Mouse (Mus musculus) lung, postnatal 0 days (tissue): ENCODE data around the gene Syne2. TPM values are rescaled to one million over a fixed set of nuclear protein-coding genes. Genes with fewer than 3 reads are reported as not detected.
A peak's percentile ranks its signal among the peaks of the same experiment; 100 is the strongest.

Experiments
- ATAC-seq: fragments of 200-750 bp; cut with Nextera tagmentation; 2 replicates; pipeline ENCODE4 v1.8.0; 2017; ENCODE audit warnings: moderate library complexity
- DNase-seq: peaks from one replicate; pipeline ENCODE4 v3.0.0-alpha.2; 2016; ENCODE audit warnings: low spot score
- H3K27ac ChIP-seq: fragments of 300-500 bp; sonication (generic); 2 replicates; pipeline ENCODE4 v1.5.1; 2014; ENCODE audit warnings: antibody characterized with exemption, mild to moderate bottlenecking, low read length, mixed read lengths
- H3K27me3 ChIP-seq: fragments of 300-500 bp; sonication (generic); replicated peaks from 2 replicates; pipeline ENCODE4 v1.6.1; 2014; ENCODE audit warnings: low read length, mixed read lengths; ENCODE audit not compliant: insufficient read depth
- H3K36me3 ChIP-seq: fragments of 300-500 bp; sonication (generic); 2 replicates; pipeline ENCODE4 v1.6.1; 2014; ENCODE audit warnings: low read length, mixed read lengths; ENCODE audit not compliant: insufficient read depth
- H3K4me1 ChIP-seq: fragments of 300-500 bp; sonication (generic); 2 replicates; pipeline ENCODE4 v1.6.1; 2014; ENCODE audit warnings: antibody characterized with exemption, low read depth, low read length, mixed read lengths; ENCODE audit not compliant: insufficient read depth
- H3K4me2 ChIP-seq: fragments of 300-500 bp; sonication (generic); replicated peaks from 2 replicates; pipeline ENCODE4 v1.6.1; 2014; ENCODE audit warnings: low read depth, mild to moderate bottlenecking, low read length, moderate library complexity, mixed read lengths
- H3K4me3 ChIP-seq: fragments of 300-500 bp; sonication (generic); 2 replicates; pipeline ENCODE4 v1.5.1; 2014; ENCODE audit warnings: low read depth, low read length
- H3K9ac ChIP-seq: fragments of 300-500 bp; sonication (generic); replicated peaks from 2 replicates; pipeline ENCODE4 v1.6.1; 2014; ENCODE audit warnings: low read depth, mild to moderate bottlenecking
- H3K9me3 ChIP-seq: fragments of 300-500 bp; sonication (generic); 2 replicates; pipeline ENCODE4 v1.6.1; 2016; ENCODE audit warnings: low read length, mixed read lengths
- CTCF ChIP-seq: IDR thresholded peaks from 2 replicates; pipeline ENCODE4 v1.5.1; 2016; ENCODE audit warnings: antibody characterized with exemption, mild to moderate bottlenecking
- EP300 ChIP-seq: IDR thresholded peaks from 2 replicates; pipeline ENCODE4 v1.6.1; 2016; ENCODE audit warnings: antibody characterized with exemption, mild to moderate bottlenecking, control low read depth
- WGBS: fragments of 180-500 bp; shearing (Covaris S2); extraction: QIAGEN DNeasy Blood & Tissue Kit; methylation state at CpG from one replicate; pipeline ENCODE4 v1.1.7; 2014; 5-methylcytosine and 5-hydroxymethylcytosine counted together
- polyA plus RNA-seq: library from polyadenylated mRNA; unstranded; fragments of >200 nt; fragmentation: Nextera tagmentation; extraction: Ambion mirVana; gene quantifications from 2 replicates; pipeline ENCODE4 v1.2.1, GENCODE M21; 2015

Syne2 gene
- 41.8 and 57.7 TPM in 2 replicates for polyA plus RNA-seq

DNA sequence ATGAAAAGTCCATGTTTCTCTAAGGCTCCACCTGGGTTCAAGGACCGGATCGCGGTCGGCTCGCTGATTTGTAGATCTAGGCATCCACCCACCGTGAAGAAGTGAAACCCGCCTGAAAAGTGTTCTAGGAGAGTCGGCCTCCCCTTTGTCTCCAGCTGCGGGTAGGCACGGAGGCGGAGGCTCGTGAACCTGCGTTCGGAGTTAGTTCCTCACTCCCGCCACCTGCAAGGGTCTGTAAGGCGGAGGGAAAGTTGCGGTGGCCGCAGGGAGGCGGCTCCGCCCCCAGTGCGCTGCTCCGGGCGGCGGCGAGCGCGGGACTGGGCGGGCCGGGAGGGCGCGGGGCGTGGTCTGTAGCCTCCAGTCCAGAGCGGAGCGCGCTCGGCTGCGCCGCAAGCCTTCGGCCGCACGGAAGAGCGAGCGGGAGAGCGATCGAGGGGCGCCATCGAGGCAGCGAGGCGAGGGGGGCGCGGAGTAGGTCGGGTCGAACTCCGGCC, at the start of gene Syne2:
Syne2 (plus strand) TSS at position 176 of the 494 bp plus-strand sequence.
- Histone ChIP-seq H3K9ac (peak within 1 kb of the TSS; percentile 72), H3K36me3 (no peaks in the 10 kb centered on the region), H3K4me2 (peak within 1 kb of the TSS; percentile 86), H3K27ac (peak within 1 kb of the TSS; percentile 83), H3K4me1 (peaks cover 14% of the 10 kb centered on the region; the same call in 1 of the 2 replicates), H3K27me3 (no peaks in the 10 kb centered on the region), H3K4me3 (peak within 1 kb of the TSS; percentile 88), H3K9me3 (no peaks in the 10 kb centered on the region)
- WGBS: under 1% methylated on average over 42 of the region's 54 CpGs
- ATAC-seq (peak; percentile 96), DNase-seq (peak; percentile 90)
- TF ChIP-seq EP300 (no peak), CTCF (peak; percentile 21; the same call in 1 of the 2 replicates)

- no peak overlapping the region for H3K4me2 ChIP-seq
- H3K9ac ChIP-seq: no peak overlapping the region
- no peak overlapping the region for H3K4me3 ChIP-seq
- no peak for DNase-seq
- H3K27ac ChIP-seq: no peak overlapping the region
- no peaks in the 10 kb centered on the region for H3K4me1 ChIP-seq
- H3K27me3 ChIP-seq: no peaks in the 10 kb centered on the region
- ATAC-seq: no peak
- TF ChIP-seq EP300: no peak
- no peak for TF ChIP-seq CTCF
- H3K36me3 ChIP-seq: no peaks in the 10 kb centered on the region
- 24% methylated on average over 3 of the region's 3 CpGs for WGBS
- H3K9me3 ChIP-seq: no peaks in the 10 kb centered on the region
These were observed 46.5 kb upstream of the Syne2 start for GRCm38 (mm10) chr12:75771410-75771809.

- Histone ChIP-seq H3K4me2 (no peak overlapping the region), H3K36me3 (no peaks in the 10 kb centered on the region), H3K9me3 (no peaks in the 10 kb centered on the region), H3K9ac (no peak overlapping the region), H3K4me1 (no peaks in the 10 kb centered on the region), H3K4me3 (no peak overlapping the region), H3K27ac (no peak overlapping the region), H3K27me3 (no peaks in the 10 kb centered on the region)
- ATAC-seq (no peak), DNase-seq (peak; percentile 53)
- no peak for TF ChIP-seq EP300
- TF ChIP-seq CTCF: peak; percentile 79
- 19% methylated on average over 3 of the region's 3 CpGs for WGBS
These were observed 45.4 kb upstream of the Syne2 start for GRCm38 (mm10) chr12:75772424-75773034.

DNA sequence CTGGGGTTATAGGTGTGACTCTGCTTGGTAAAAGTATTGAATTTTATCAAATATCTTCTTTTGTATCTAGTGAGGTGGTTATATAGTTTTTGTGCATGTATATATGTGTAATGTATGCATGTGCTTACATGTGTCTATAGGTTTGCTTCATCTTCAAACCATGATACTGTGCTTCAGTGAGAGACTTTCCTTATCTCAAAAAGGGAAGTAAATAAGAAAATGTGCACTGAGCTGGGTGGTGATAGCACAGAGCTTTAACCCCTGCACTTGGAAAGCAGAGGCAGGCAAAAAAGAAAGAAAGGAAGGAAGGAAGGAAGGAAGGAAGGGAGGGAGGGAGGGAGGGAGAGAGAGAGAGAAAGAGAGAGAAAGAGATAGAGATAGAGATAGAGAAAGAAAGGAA, 36.5 kb upstream of the Syne2 start:
- no peak overlapping the region for H3K9ac ChIP-seq
- TF ChIP-seq EP300: no peak
- no peak for TF ChIP-seq CTCF

DNA sequence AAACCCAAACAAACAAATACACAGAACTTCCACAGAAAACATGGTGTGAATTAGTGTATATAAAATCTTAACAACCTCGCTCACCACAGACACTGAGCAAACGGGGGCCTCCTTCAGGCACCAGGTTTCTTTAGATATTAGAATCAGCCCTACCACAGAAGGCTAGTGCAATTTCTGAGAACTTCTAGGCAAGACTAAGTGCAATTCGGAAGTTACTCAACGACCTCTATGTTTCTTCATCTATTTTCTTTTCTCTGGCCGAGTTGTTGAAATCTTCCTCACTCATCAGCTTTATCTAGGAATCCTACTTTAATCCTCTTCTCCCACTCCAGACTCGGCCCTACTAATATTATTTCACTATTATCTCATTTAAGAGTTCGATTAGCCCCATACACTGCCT, 35.9 kb upstream of the Syne2 start:
- no peak for DNase-seq
- WGBS: 67% methylated on average over 7 of the region's 7 CpGs
- Histone ChIP-seq H3K4me1 (no peaks in the 10 kb centered on the region), H3K9me3 (no peaks in the 10 kb centered on the region), H3K27me3 (no peaks in the 10 kb centered on the region), H3K4me3 (no peak overlapping the region), H3K27ac (no peak overlapping the region), H3K36me3 (no peaks in the 10 kb centered on the region), H3K4me2 (no peak overlapping the region), H3K9ac (no peak overlapping the region)
- ATAC-seq: no peak
- TF ChIP-seq EP300: no peak
- TF ChIP-seq CTCF: no peak

More for the DNA sequence above, 36.5 kb upstream of the Syne2 start:
- Histone ChIP-seq H3K36me3 (no peaks in the 10 kb centered on the region), H3K9me3 (no peaks in the 10 kb centered on the region), H3K4me2 (no peak overlapping the region), H3K27ac (no peak overlapping the region), H3K4me1 (no peaks in the 10 kb centered on the region), H3K27me3 (no peaks in the 10 kb centered on the region), H3K4me3 (no peak overlapping the region)
- DNase-seq (no peak), ATAC-seq (no peak)

- H3K9ac ChIP-seq: no peak overlapping the region
- no peak for ATAC-seq
- H3K4me3 ChIP-seq: no peak overlapping the region
- no peak for TF ChIP-seq EP300
- TF ChIP-seq CTCF: no peak
- 82% methylated on average over 2 of the region's 2 CpGs for WGBS
- no peak for DNase-seq
- H3K36me3 ChIP-seq: no peaks in the 10 kb centered on the region
- no peaks in the 10 kb centered on the region for H3K9me3 ChIP-seq
- no peaks in the 10 kb centered on the region for H3K4me1 ChIP-seq
- no peak overlapping the region for H3K27ac ChIP-seq
- no peak overlapping the region for H3K4me2 ChIP-seq
- no peaks in the 10 kb centered on the region for H3K27me3 ChIP-seq
These were observed 33.6 kb upstream of the Syne2 start for GRCm38 (mm10) chr12:75784271-75784751.
